Mouse (Mus musculus) hindbrain, embryonic 13.5 days (tissue): ENCODE data around the gene Ldhc. TPM values are rescaled to one million over a fixed set of nuclear protein-coding genes. Genes with fewer than 3 reads are reported as not detected.

ENCODE experiments used
- ATAC-seq: fragments of 200-750 bp; cut with Nextera tagmentation; 2 replicates; pipeline ENCODE4 v1.8.0; 2017; ENCODE audit warnings: moderate TSS enrichment; ENCODE audit not compliant: low FRiP score
- H3K27ac ChIP-seq: fragments of 300-500 bp; sonication (generic); 2 replicates; pipeline ENCODE4 v1.5.1; 2015; ENCODE audit warnings: inconsistent platforms, mild to moderate bottlenecking, moderate library complexity
- H3K27me3 ChIP-seq: fragments of 300-500 bp; sonication (generic); 2 replicates; pipeline ENCODE4 v1.6.1; 2015; ENCODE audit warnings: mild to moderate bottlenecking, inconsistent platforms
- H3K36me3 ChIP-seq: fragments of 300-500 bp; sonication (generic); 2 replicates; pipeline ENCODE4 v1.6.1; 2015; ENCODE audit warnings: mild to moderate bottlenecking, inconsistent platforms
- H3K4me1 ChIP-seq: fragments of 300-500 bp; sonication (generic); replicated peaks from 2 replicates; pipeline ENCODE4 v1.6.1; 2015; ENCODE audit warnings: inconsistent platforms
- H3K4me2 ChIP-seq: fragments of 300-500 bp; sonication (generic); 2 replicates; pipeline ENCODE4 v1.6.1; 2015; ENCODE audit warnings: inconsistent platforms, mild to moderate bottlenecking, moderate library complexity
- H3K4me3 ChIP-seq: fragments of 300-500 bp; sonication (generic); 2 replicates; pipeline ENCODE4 v1.5.1; 2015; ENCODE audit warnings: mild to moderate bottlenecking, inconsistent platforms
- H3K9ac ChIP-seq: fragments of 300-500 bp; sonication (generic); 2 replicates; pipeline ENCODE4 v1.6.1; 2015; ENCODE audit warnings: mild to moderate bottlenecking, inconsistent platforms
- H3K9me3 ChIP-seq: fragments of 300-500 bp; sonication (generic); 2 replicates; pipeline ENCODE4 v1.6.1; 2016; ENCODE audit warnings: inconsistent platforms
- WGBS: fragments of 180-500 bp; shearing (Covaris S2); methylation state at CpG from one replicate; pipeline ENCODE4 v1.1.7; 2015; 5-methylcytosine and 5-hydroxymethylcytosine counted together
- polyA plus RNA-seq: library from polyadenylated mRNA; unstranded; fragments of >200 nt; fragmentation: Nextera tagmentation; extraction: Ambion mirVana; gene quantifications from 2 replicates; pipeline ENCODE4 v1.2.1, GENCODE M21; 2015

Ldhc gene
- polyA plus RNA-seq, 1 experiment from 2014 or later, result 0.26 TPM

- H3K9me3 ChIP-seq, result no peaks in the 10 kb centered on the region
- peak overlapping the region; percentile 76 for H3K4me3 ChIP-seq
- H3K27ac ChIP-seq, result peak overlapping the region; percentile 84
- H3K4me1 ChIP-seq, result peaks cover 22% of the 10 kb centered on the region
- H3K9ac ChIP-seq, result peak overlapping the region; percentile 87
- peaks cover 17% of the 10 kb centered on the region for H3K36me3 ChIP-seq
- H3K4me2 ChIP-seq, result peak overlapping the region; percentile 95
- WGBS, result under 1% methylated on average over 36 of the region's 36 CpGs
- H3K27me3 ChIP-seq, result peaks cover 17% of the 10 kb centered on the region
- ATAC-seq, result peak; percentile 27
Measured at GRCm38 (mm10) chr7:46845978-46846485, 15.0 kb upstream of the Ldhc start.

- H3K36me3 ChIP-seq, result peaks cover 24% of the 10 kb centered on the region
- peak overlapping the region; percentile 76 for H3K4me3 ChIP-seq
- peak; percentile 53 for ATAC-seq
- H3K27me3 ChIP-seq, result peaks cover 11% of the 10 kb centered on the region; the same call in 1 of the 2 replicates
- peak overlapping the region; percentile 84 for H3K27ac ChIP-seq
- H3K9ac ChIP-seq, result peak overlapping the region; percentile 87
- H3K4me2 ChIP-seq, result peak overlapping the region; percentile 95
- H3K4me1 ChIP-seq, result peaks cover 22% of the 10 kb centered on the region
- H3K9me3 ChIP-seq, result no peaks in the 10 kb centered on the region
- under 1% methylated on average over 28 of the region's 28 CpGs for WGBS
Measured at GRCm38 (mm10) chr7:46846486-46847244, 14.3 kb upstream of the Ldhc start.

- Histone ChIP-seq H3K4me3 (no peak overlapping the region), H3K4me1 (peaks cover 22% of the 10 kb centered on the region), H3K27ac (no peak overlapping the region), H3K4me2 (no peak overlapping the region), H3K27me3 (no peaks in the 10 kb centered on the region), H3K36me3 (peaks cover 50% of the 10 kb centered on the region), H3K9me3 (no peaks in the 10 kb centered on the region), H3K9ac (no peak overlapping the region)
- no peak for ATAC-seq
- WGBS, result 65% methylated on average over 5 of the region's 5 CpGs
Measured at GRCm38 (mm10) chr7:46849287-46849686, 11.7 kb upstream of the Ldhc start.

GRCm38 (mm10) chr7:46851026-46851425 lies 10.0 kb upstream of the Ldhc start:
- Histone ChIP-seq H3K27ac (no peak overlapping the region), H3K9me3 (no peaks in the 10 kb centered on the region), H3K4me3 (no peak overlapping the region), H3K4me1 (peaks cover 16% of the 10 kb centered on the region), H3K36me3 (peaks cover 66% of the 10 kb centered on the region), H3K9ac (no peak overlapping the region), H3K4me2 (no peak overlapping the region), H3K27me3 (no peaks in the 10 kb centered on the region)
- no peak for ATAC-seq
- WGBS, result 43% methylated on average over 7 of the region's 7 CpGs

- peaks cover 66% of the 10 kb centered on the region for H3K36me3 ChIP-seq
Measured at GRCm38 (mm10) chr7:46852666-46853065, 8.3 kb upstream of the Ldhc start.

GRCm38 (mm10) chr7:46853365-46853764 lies 7.6 kb upstream of the Ldhc start:
- Histone ChIP-seq H3K4me1 (no peaks in the 10 kb centered on the region), H3K4me3 (no peak overlapping the region), H3K27me3 (no peaks in the 10 kb centered on the region), H3K9me3 (no peaks in the 10 kb centered on the region), H3K36me3 (peaks cover 66% of the 10 kb centered on the region), H3K27ac (no peak overlapping the region), H3K9ac (no peak overlapping the region), H3K4me2 (no peak overlapping the region)
- WGBS, result 92% methylated on average over 9 of the region's 9 CpGs
- no peak for ATAC-seq

More at GRCm38 (mm10) chr7:46852666-46853065, 8.3 kb upstream of the Ldhc start:
- Histone ChIP-seq H3K27ac (no peak overlapping the region), H3K27me3 (no peaks in the 10 kb centered on the region), H3K9me3 (no peaks in the 10 kb centered on the region), H3K4me3 (no peak overlapping the region), H3K9ac (no peak overlapping the region), H3K4me1 (peaks cover under 1% of the 10 kb centered on the region; the same call in 1 of the 2 replicates), H3K4me2 (no peak overlapping the region)
- 91% methylated on average over 1 of the region's 1 CpGs for WGBS
- ATAC-seq, result no peak

GRCm38 (mm10) chr7:46855866-46856560 lies 5.0 kb upstream of the Ldhc start:
- H3K9ac ChIP-seq, result no peak overlapping the region
- peaks cover 49% of the 10 kb centered on the region for H3K36me3 ChIP-seq
- WGBS, result 69% methylated on average over 7 of the region's 7 CpGs
- ATAC-seq, result no peak
- H3K27me3 ChIP-seq, result no peaks in the 10 kb centered on the region
- no peak overlapping the region for H3K4me2 ChIP-seq
- no peak overlapping the region for H3K4me3 ChIP-seq
- H3K27ac ChIP-seq, result no peak overlapping the region
- no peaks in the 10 kb centered on the region for H3K4me1 ChIP-seq
- no peaks in the 10 kb centered on the region for H3K9me3 ChIP-seq

GRCm38 (mm10) chr7:46857436-46857835 lies 3.6 kb upstream of the Ldhc start:
- ATAC-seq, result no peak
- WGBS, result 85% methylated on average over 9 of the region's 9 CpGs

GRCm38 (mm10) chr7:46859031-46859430 lies 2.0 kb upstream of the Ldhc start:
- Histone ChIP-seq H3K4me2 (no peak overlapping the region), H3K9me3 (no peaks in the 10 kb centered on the region), H3K27ac (no peak overlapping the region), H3K9ac (no peak overlapping the region), H3K4me1 (no peaks in the 10 kb centered on the region), H3K4me3 (no peak overlapping the region), H3K27me3 (no peaks in the 10 kb centered on the region), H3K36me3 (peaks cover 18% of the 10 kb centered on the region)
- WGBS, result 60% methylated on average over 6 of the region's 6 CpGs
- no peak for ATAC-seq

More at GRCm38 (mm10) chr7:46857436-46857835, 3.6 kb upstream of the Ldhc start:
- no peak overlapping the region for H3K27ac ChIP-seq
- H3K9me3 ChIP-seq, result no peaks in the 10 kb centered on the region
- no peaks in the 10 kb centered on the region for H3K27me3 ChIP-seq
- H3K4me1 ChIP-seq, result no peaks in the 10 kb centered on the region
- no peak overlapping the region for H3K9ac ChIP-seq
- H3K36me3 ChIP-seq, result peaks cover 34% of the 10 kb centered on the region
- H3K4me3 ChIP-seq, result no peak overlapping the region
- no peak overlapping the region for H3K4me2 ChIP-seq

- Histone ChIP-seq H3K27me3 (no peaks in the 10 kb centered on the region), H3K9ac (no peak overlapping the region), H3K4me3 (no peak overlapping the region), H3K27ac (no peak overlapping the region), H3K9me3 (no peaks in the 10 kb centered on the region), H3K36me3 (no peaks in the 10 kb centered on the region), H3K4me2 (no peak overlapping the region), H3K4me1 (no peaks in the 10 kb centered on the region)
- ATAC-seq, result no peak
- WGBS, result 82% methylated on average over 4 of the region's 4 CpGs
Measured at GRCm38 (mm10) chr7:46871988-46872387, 11.0 kb downstream of the Ldhc start.

- H3K4me3 ChIP-seq, result no peak overlapping the region
- H3K27ac ChIP-seq, result no peak overlapping the region
- 79% methylated on average over 4 of the region's 4 CpGs for WGBS
- ATAC-seq, result no peak
- H3K36me3 ChIP-seq, result peaks cover 4% of the 10 kb centered on the region; the same call in 1 of the 2 replicates
- H3K4me1 ChIP-seq, result no peaks in the 10 kb centered on the region
- H3K9me3 ChIP-seq, result no peaks in the 10 kb centered on the region
- H3K27me3 ChIP-seq, result no peaks in the 10 kb centered on the region
- H3K9ac ChIP-seq, result no peak overlapping the region
- H3K4me2 ChIP-seq, result no peak overlapping the region
Measured at GRCm38 (mm10) chr7:46876841-46877240, 15.8 kb downstream of the Ldhc start.

GRCm38 (mm10) chr7:46877255-46877654 lies 16.3 kb downstream of the Ldhc start:
- H3K4me1 ChIP-seq, result no peaks in the 10 kb centered on the region
- no peak overlapping the region for H3K9ac ChIP-seq
- no peaks in the 10 kb centered on the region for H3K9me3 ChIP-seq
- ATAC-seq, result no peak
- H3K27me3 ChIP-seq, result no peaks in the 10 kb centered on the region
- H3K27ac ChIP-seq, result no peak overlapping the region
- no peak overlapping the region for H3K4me2 ChIP-seq
- H3K4me3 ChIP-seq, result no peak overlapping the region
- peaks cover 4% of the 10 kb centered on the region; the same call in 1 of the 2 replicates for H3K36me3 ChIP-seq
- 90% methylated on average over 6 of the region's 6 CpGs for WGBS
